Mouse (Mus musculus): ENCODE data around the gene Slc16a1. TPM values are rescaled to one million over a fixed set of nuclear protein-coding genes. Genes with fewer than 3 reads are reported as not detected.

The Slc16a1 gene
- polyA plus RNA-seq, 1 experiment = not detected

Other genes with a start within 250 kb of the Slc16a1 start
- gene Lrig2, start 126.8 kb upstream of the Slc16a1 start, polyA plus RNA-seq (2012; ENCODE audit: insufficient read depth, insufficient read length, low replicate concordance, missing spikeins) = not detected in 2 replicates
- gene Ppm1j, start 142.4 kb downstream of the Slc16a1 start, polyA plus RNA-seq (2012; ENCODE audit: insufficient read depth, insufficient read length, low replicate concordance, missing spikeins) = not detected in 2 replicates
- gene Fam19a3, start 143.2 kb downstream of the Slc16a1 start, polyA plus RNA-seq (2012; ENCODE audit: insufficient read depth, insufficient read length, low replicate concordance, missing spikeins) = not detected in 2 replicates
- gene Rhoc, start 149.7 kb downstream of the Slc16a1 start, polyA plus RNA-seq (2012; ENCODE audit: insufficient read depth, insufficient read length, low replicate concordance, missing spikeins) = not detected in 2 replicates
- gene Mov10, start 179.9 kb downstream of the Slc16a1 start, polyA plus RNA-seq (2012; ENCODE audit: insufficient read depth, insufficient read length, low replicate concordance, missing spikeins) = not detected in 2 replicates
- gene St7l, start 225.3 kb downstream of the Slc16a1 start, polyA plus RNA-seq (2012; ENCODE audit: insufficient read depth, insufficient read length, low replicate concordance, missing spikeins) = not detected in 2 replicates
- 996 TPM in 1 of 2 replicates, not detected in the other for gene Capza1, start 225.8 kb downstream of the Slc16a1 start, polyA plus RNA-seq (2012; ENCODE audit: insufficient read depth, insufficient read length, low replicate concordance, missing spikeins)

All from olfactory bulb, adult 2 months (tissue).